Mouse (Mus musculus) G1E (cell line): ENCODE data around the gene Slc44a1.

Experiments
- CTCF ChIP-seq: IDR thresholded peaks from 2 replicates; pipeline ENCODE4 v1.5.1; 2012; ENCODE audit warnings: low read depth, low read length, inconsistent platforms, mixed read lengths
- GATA1 ChIP-seq: IDR thresholded peaks from 2 replicates; pipeline ENCODE4 v1.6.1; 2012; ENCODE audit warnings: borderline replicate concordance, low read length, inconsistent platforms, mixed read lengths
- GATA2 ChIP-seq: IDR thresholded peaks from 2 replicates; pipeline ENCODE4 v1.6.1; 2012; ENCODE audit warnings: low read depth, low read length, inconsistent platforms, borderline replicate concordance
- POLR2AphosphoS5 ChIP-seq: IDR thresholded peaks from 2 replicates; pipeline ENCODE4 v1.6.1; 2012; ENCODE audit warnings: low read depth, low read length, inconsistent platforms; ENCODE audit not compliant: insufficient replicate concordance
- TAL1 ChIP-seq: conservative IDR thresholded peaks from 2 replicates; pipeline ENCODE4 v1.6.1; 2012; ENCODE audit warnings: low read depth, low read length, inconsistent platforms, mixed read lengths

- TF ChIP-seq TAL1 (no peak), CTCF (no peak), GATA1 (no peak), POLR2AphosphoS5 (no peak), GATA2 (no peak)
Measured at GRCm38 (mm10) chr4:53525503-53525902, 85.3 kb downstream of the Slc44a1 start.
